Mouse (Mus musculus) CH12.LX (cell line): Measurements from ENCODE around the gene Mapkapk2. TPM values are rescaled to one million over a fixed set of nuclear protein-coding genes. Genes with fewer than 3 reads are reported as not detected.

Source experiments
- DNase-seq: peaks from one replicate; pipeline ENCODE4 v3.0.0-alpha.2; 2013; ENCODE audit errors: extremely low read depth
- H3K27ac ChIP-seq: 2 replicates; pipeline ENCODE4 v1.5.1; 2012; ENCODE audit warnings: low read depth, mild to moderate bottlenecking, control low read depth, moderate library complexity; ENCODE audit not compliant: insufficient read depth
- H3K27me3 ChIP-seq: replicated peaks from 2 replicates; pipeline ENCODE3; 2012; ENCODE audit warnings: inconsistent platforms
- H3K36me3 ChIP-seq, 2 experiments: replicated peaks in 1 of 2; 2 replicates each; pipeline versions ENCODE3 to v1.6.1; 2012; ENCODE audit warnings: inconsistent platforms in 1 of 2, low read length in 1 of 2, mild to moderate bottlenecking in 1 of 2, mixed read lengths in 1 of 2, moderate library complexity in 1 of 2; ENCODE audit not compliant: control insufficient read depth in 1 of 2, insufficient read depth in 1 of 2
- H3K4me1 ChIP-seq, 2 experiments: 2 replicates each; pipeline ENCODE4 v1.6.1; 2012; ENCODE audit warnings: inconsistent platforms in 1 of 2, moderate library complexity in 1 of 2; ENCODE audit not compliant: insufficient read depth in 2 of 2, control insufficient read depth in 1 of 2
- H3K4me2 ChIP-seq: 2 replicates; pipeline ENCODE4 v1.6.1; 2012; ENCODE audit warnings: low read depth, mild to moderate bottlenecking, control low read depth; ENCODE audit not compliant: poor library complexity, insufficient read depth, severe bottlenecking
- H3K4me3 ChIP-seq, 3 experiments: fragments of 150-350 bp in 1 of 3; sonication (generic) in 1 of 3; replicated peaks in 1 of 3; 2 replicates each; pipeline versions ENCODE3 to v1.5.1; 2011 to 2012; ENCODE audit warnings: low read depth in 2 of 3, low read length in 2 of 3, mild to moderate bottlenecking in 2 of 3, moderate library complexity in 2 of 3, control low read depth in 1 of 3, improper control_type of control experiment in 1 of 3, inconsistent platforms in 1 of 3, mixed read lengths in 1 of 3; ENCODE audit not compliant: poor library complexity in 1 of 3
- H3K79me2 ChIP-seq: replicated peaks from 2 replicates; pipeline ENCODE4 v1.6.1; 2012; ENCODE audit warnings: mild to moderate bottlenecking, moderate library complexity; ENCODE audit not compliant: control insufficient read depth, poor library complexity, insufficient read depth, severe bottlenecking; ENCODE audit errors: extremely low read depth
- H3K9ac ChIP-seq: 2 replicates; pipeline ENCODE4 v1.6.1; 2012; ENCODE audit warnings: low read depth, mild to moderate bottlenecking, control low read depth, moderate library complexity; ENCODE audit not compliant: insufficient read depth
- H3K9me3 ChIP-seq: replicated peaks from 2 replicates; pipeline ENCODE3; 2012; ENCODE audit warnings: low read length, inconsistent platforms, mixed read lengths
- BHLHE40 ChIP-seq: IDR thresholded peaks from 2 replicates; pipeline ENCODE4 v1.6.1; 2011; ENCODE audit warnings: mild to moderate bottlenecking, low read depth, low read length, improper control_type of control experiment
- CHD2 ChIP-seq: IDR thresholded peaks from 2 replicates; pipeline ENCODE4 v1.6.1; 2011; ENCODE audit warnings: low read length, improper control_type of control experiment
- CTCF ChIP-seq, 2 experiments: IDR thresholded peaks in 1 of 2; conservative IDR thresholded peaks in 1 of 2; 2 replicates each; pipeline ENCODE4 v1.5.1; 2011 to 2012; ENCODE audit warnings: low read depth in 2 of 2, low read length in 2 of 2, improper control_type of control experiment in 1 of 2, inconsistent platforms in 1 of 2, mild to moderate bottlenecking in 1 of 2, moderate library complexity in 1 of 2
- E2F4 ChIP-seq: IDR thresholded peaks from 2 replicates; pipeline ENCODE4 v1.6.1; 2011; ENCODE audit warnings: low read depth, low read length, improper control_type of control experiment; ENCODE audit not compliant: insufficient replicate concordance
- ELF1 ChIP-seq: IDR thresholded peaks from 2 replicates; pipeline ENCODE4 v1.6.1; 2014; ENCODE audit warnings: low read depth, mild to moderate bottlenecking, inconsistent platforms, low read length, improper control_type of control experiment
- EP300 ChIP-seq: IDR thresholded peaks from 2 replicates; pipeline ENCODE4 v1.6.1; 2011; ENCODE audit warnings: low read length, improper control_type of control experiment
- HCFC1 ChIP-seq: IDR thresholded peaks from 2 replicates; pipeline ENCODE4 v1.6.1; 2012; ENCODE audit warnings: low read depth, mild to moderate bottlenecking, inconsistent platforms, low read length, improper control_type of control experiment
- IRF4 ChIP-seq: IDR thresholded peaks from 2 replicates; pipeline ENCODE4 v1.6.1; 2014; ENCODE audit warnings: low read depth, mild to moderate bottlenecking, inconsistent platforms, low read length, improper control_type of control experiment
- JUN ChIP-seq: IDR thresholded peaks from 2 replicates; pipeline ENCODE4 v1.6.1; 2011; ENCODE audit warnings: low read depth, mild to moderate bottlenecking, low read length, improper control_type of control experiment, moderate library complexity; ENCODE audit not compliant: insufficient read depth
- JUND ChIP-seq: conservative IDR thresholded peaks from 2 replicates; pipeline ENCODE4 v1.6.1; 2011; ENCODE audit warnings: low read depth, low read length, improper control_type of control experiment
- KAT2A ChIP-seq: IDR thresholded peaks from 2 replicates; pipeline ENCODE4 v1.6.1; 2012; ENCODE audit warnings: low read length, improper control_type of control experiment, inconsistent platforms; ENCODE audit not compliant: insufficient replicate concordance
- MAFK ChIP-seq: IDR thresholded peaks from 2 replicates; pipeline ENCODE4 v1.6.1; 2011; ENCODE audit warnings: low read length, improper control_type of control experiment; ENCODE audit not compliant: insufficient replicate concordance
- MAX ChIP-seq: IDR thresholded peaks from 2 replicates; pipeline ENCODE4 v1.6.1; 2011; ENCODE audit warnings: low read length, improper control_type of control experiment
- MAZ ChIP-seq: IDR thresholded peaks from 2 replicates; pipeline ENCODE4 v1.6.1; 2012; ENCODE audit warnings: low read depth, mild to moderate bottlenecking, inconsistent platforms, low read length, improper control_type of control experiment, moderate library complexity
- MEF2A ChIP-seq: IDR thresholded peaks from 2 replicates; pipeline ENCODE4 v1.6.1; 2014; ENCODE audit warnings: low read depth, mild to moderate bottlenecking, inconsistent platforms, low read length, improper control_type of control experiment, borderline replicate concordance
- MXI1 ChIP-seq: IDR thresholded peaks from 2 replicates; pipeline ENCODE4 v1.6.1; 2011; ENCODE audit warnings: mild to moderate bottlenecking, low read depth, low read length, improper control_type of control experiment
- MYC ChIP-seq: IDR thresholded peaks from 2 replicates; pipeline ENCODE4 v1.6.1; 2011; ENCODE audit warnings: low read depth, mild to moderate bottlenecking, improper control_type of control experiment, low read length
- NELFE ChIP-seq: IDR thresholded peaks from 2 replicates; pipeline ENCODE4 v1.6.1; 2011; ENCODE audit warnings: low read depth, low read length, improper control_type of control experiment
- NRF1 ChIP-seq: IDR thresholded peaks from 2 replicates; pipeline ENCODE4 v1.6.1; 2014; ENCODE audit warnings: low read depth, mild to moderate bottlenecking, inconsistent platforms, low read length, improper control_type of control experiment, moderate library complexity
- PAX5 ChIP-seq: IDR thresholded peaks from 2 replicates; pipeline ENCODE4 v1.6.1; 2012; ENCODE audit warnings: low read length, inconsistent platforms, mixed read lengths
- POLR2AphosphoS2 ChIP-seq: IDR thresholded peaks from 2 replicates; pipeline ENCODE4 v1.6.1; 2011; ENCODE audit warnings: low read depth, low read length, improper control_type of control experiment
- RAD21 ChIP-seq: IDR thresholded peaks from 2 replicates; pipeline ENCODE4 v1.6.1; 2011; ENCODE audit warnings: low read depth, mild to moderate bottlenecking, low read length, improper control_type of control experiment, moderate library complexity
- RCOR1 ChIP-seq: conservative IDR thresholded peaks from 2 replicates; pipeline ENCODE4 v1.6.1; 2012; ENCODE audit warnings: low read depth, mild to moderate bottlenecking, inconsistent platforms, low read length, improper control_type of control experiment
- SIN3A ChIP-seq: IDR thresholded peaks from 2 replicates; pipeline ENCODE4 v1.6.1; 2012; ENCODE audit warnings: low read length, improper control_type of control experiment, inconsistent platforms
- TBP ChIP-seq: conservative IDR thresholded peaks from 2 replicates; pipeline ENCODE4 v1.6.1; 2011; ENCODE audit warnings: low read depth, low read length, improper control_type of control experiment
- UBTF ChIP-seq: IDR thresholded peaks from 2 replicates; pipeline ENCODE4 v1.6.1; 2012; ENCODE audit warnings: low read depth, mild to moderate bottlenecking, inconsistent platforms, low read length, improper control_type of control experiment, moderate library complexity
- USF1 ChIP-seq: IDR thresholded peaks from 2 replicates; pipeline ENCODE4 v1.6.1; 2014; ENCODE audit warnings: low read depth, mild to moderate bottlenecking, inconsistent platforms, low read length, improper control_type of control experiment
- USF2 ChIP-seq: conservative IDR thresholded peaks from 2 replicates; pipeline ENCODE4 v1.6.1; 2011; ENCODE audit warnings: low read depth, low read length, improper control_type of control experiment
- ZC3H11A ChIP-seq: IDR thresholded peaks from 2 replicates; pipeline ENCODE4 v1.6.1; 2012; ENCODE audit warnings: low read depth, mild to moderate bottlenecking, inconsistent platforms, low read length, improper control_type of control experiment
- ZKSCAN1 ChIP-seq: IDR thresholded peaks from 2 replicates; pipeline ENCODE4 v1.6.1; 2012; ENCODE audit warnings: low read depth, inconsistent platforms, low read length, improper control_type of control experiment, borderline replicate concordance
- dilution Hi-C: fragments of 300-500 bp; cut with MboI; formaldehyde crosslinking; loops from 2 replicates; pipeline ENCODE4 v1.14.3; 2020; ENCODE audit warnings: low sequenced_read_pairs; ENCODE audit not compliant: extremely low pct_unique_long_range_greater_than_20kb, extremely low pct_ligation_motif_present
- in situ Hi-C: fragments of 300-500 bp; cut with MboI; formaldehyde crosslinking; loops from 3 replicates; pipeline ENCODE4 v1.14.3; 2019; ENCODE audit warnings: low sequenced_read_pairs, low pct_ligation_motif_present, low pct_unique_long_range_greater_than_20kb, mixed read lengths
- polyA plus RNA-seq: library from polyadenylated mRNA; unstranded; fragments of >175 nt; gene quantifications from 2 replicates; pipeline ENCODE4 v1.2.1, GENCODE M21; 2012; ENCODE audit warnings: low read depth; ENCODE audit not compliant: insufficient read length
- total RNA-seq, 2 experiments: library from RNA; depleted of rRNA; stranded (reverse); fragments of 300-350 nt in 1 of 2; fragments of >200 nt in 1 of 2; gene quantifications; 2 replicates each; pipeline ENCODE4 v1.2.3; 2012 to 2014

Gene Mapkapk2
- total and polyA plus RNA-seq, 3 experiments, result 55.0 to 63.5 (median 62.9) TPM

DNA sequence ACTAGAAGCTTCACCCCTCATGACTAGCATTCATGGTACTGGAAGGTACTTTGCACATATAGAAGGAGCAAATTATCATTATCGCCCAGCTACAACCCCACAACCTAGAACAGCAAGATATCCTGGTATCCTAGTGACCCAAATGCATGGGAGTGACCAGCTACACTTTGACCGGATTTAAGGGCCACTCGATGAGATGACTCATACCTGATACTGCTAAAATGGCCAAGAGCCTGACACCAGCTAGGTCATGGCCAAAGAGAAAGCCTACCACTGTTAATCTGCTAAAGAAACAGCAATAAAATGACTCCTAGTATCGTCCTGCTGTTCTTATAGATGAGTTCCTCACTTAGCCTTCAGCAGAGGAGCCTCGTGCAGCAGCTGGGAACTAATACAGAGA, 58.1 kb downstream of the Mapkapk2 start:
- no peak overlapping the region for H3K4me3 ChIP-seq
- TF ChIP-seq NELFE, result no peak
- TF ChIP-seq USF2, result no peak
- TF ChIP-seq MYC, result no peak
- TF ChIP-seq CTCF (conservative IDR thresholded peaks at IDR 0.05 in 1 of 2, IDR thresholded peaks at IDR 0.05 in 1 of 2; ENCODE audit: low read depth in 2 of 2, low read length in 2 of 2), result no peak
- TF ChIP-seq MAZ, result no peak
- no peak for TF ChIP-seq MXI1
- TF ChIP-seq E2F4, result no peak
- no peak for TF ChIP-seq MEF2A
- no peak for TF ChIP-seq USF1
- TF ChIP-seq NRF1, result no peak
- no peak for TF ChIP-seq RCOR1
- no peak for TF ChIP-seq HCFC1
- TF ChIP-seq CHD2, result no peak
- peaks cover 7% of the 10 kb centered on the region for H3K9me3 ChIP-seq
- peaks cover 15 to 65% of the 10 kb centered on the region in 2 experiments for H3K4me1 ChIP-seq
- no peaks in the 10 kb centered on the region for H3K79me2 ChIP-seq
- dilution Hi-C loops (no loop called here), in situ Hi-C loops (no loop called here)
- H3K4me2 ChIP-seq, result no peak overlapping the region
- H3K27me3 ChIP-seq, result no peaks in the 10 kb centered on the region
- no peak overlapping the region for H3K9ac ChIP-seq
- H3K27ac ChIP-seq, result no peak overlapping the region
- no peaks in the 10 kb centered on the region for H3K36me3 ChIP-seq
- no peak for DNase-seq

DNA sequence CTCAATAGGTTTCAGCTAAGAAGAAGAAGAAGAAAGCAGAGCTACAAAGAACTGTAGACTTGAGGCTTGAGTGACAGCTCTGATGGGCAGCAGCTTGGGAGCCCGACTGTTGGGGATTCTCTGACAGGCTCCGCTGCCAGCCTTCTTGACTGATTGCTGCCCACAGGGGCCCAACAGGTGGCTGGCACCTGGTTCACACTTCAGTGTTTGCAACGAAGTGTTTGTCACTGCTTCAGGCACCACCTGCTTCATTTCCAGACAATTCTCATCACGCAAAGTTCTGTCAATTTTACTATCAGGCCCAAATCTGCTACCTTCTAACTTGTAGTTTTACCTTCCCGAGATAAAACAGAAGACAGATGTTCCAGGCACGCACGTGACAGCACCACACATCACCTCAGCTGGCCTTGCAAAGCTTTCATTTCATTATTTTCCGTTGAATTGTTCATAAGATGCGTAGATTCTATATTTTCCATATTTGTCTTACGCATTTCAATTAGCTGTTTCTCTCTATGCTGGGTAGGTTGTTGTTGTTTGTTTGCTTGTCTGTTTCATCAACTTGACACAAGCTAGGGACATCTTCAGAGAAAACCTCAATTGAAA, 59.1 kb downstream of the Mapkapk2 start:
- in situ Hi-C loops, result no loop called here
- DNase-seq, result no peak
- dilution Hi-C loops, result no loop called here
- Histone ChIP-seq H3K9me3 (peaks cover 7% of the 10 kb centered on the region), H3K27ac (peak overlapping the region; percentile 43), H3K9ac (no peak overlapping the region), H3K36me3 (no peaks in the 10 kb centered on the region), H3K79me2 (no peaks in the 10 kb centered on the region), H3K4me3 (no peak overlapping the region), H3K4me1 (peaks cover 15 to 61% of the 10 kb centered on the region in 2 experiments), H3K4me2 (peak overlapping the region; percentile 26; the same call in 1 of the 2 replicates), H3K27me3 (no peaks in the 10 kb centered on the region)
- TF ChIP-seq MEF2A (no peak), RAD21 (no peak; the same call in 1 of the 2 replicates), BHLHE40 (peak; percentile 95), JUN (no peak), SIN3A (no peak), E2F4 (no peak), MAZ (peak; percentile 55; the same call in 1 of the 2 replicates), JUND (no peak; the same call in 1 of the 2 replicates), PAX5 (no peak), KAT2A (no peak), MAFK (no peak), ELF1 (no peak), POLR2AphosphoS2 (no peak), USF2 (no peak), TBP (no peak), ZC3H11A (no peak), UBTF (no peak), EP300 (peak; percentile 53; the same call in 1 of the 2 replicates), NRF1 (peak; percentile 37; the same call in 1 of the 2 replicates), MYC (peak; percentile 68; the same call in 1 of the 2 replicates), CTCF (conservative IDR thresholded peaks at IDR 0.05 in 1 of 2, IDR thresholded peaks at IDR 0.05 in 1 of 2; ENCODE audit: low read depth in 2 of 2, low read length in 2 of 2) (no peak), IRF4 (no peak), ZKSCAN1 (no peak), MXI1 (no peak; the same call in 1 of the 2 replicates), MAX (peak; percentile 67), CHD2 (0 out of 2 replicates have a peak, but pooled peaks have one; percentile 25)
